Mouse (Mus musculus) kidney, embryonic 16.5 days (tissue): Measurements from ENCODE around the gene Tmem239. TPM values are rescaled to one million over a fixed set of nuclear protein-coding genes. Genes with fewer than 3 reads are reported as not detected.
A peak's percentile ranks its signal among the peaks of the same experiment; 100 is the strongest.

Source experiments
- ATAC-seq: fragments of 200-750 bp; cut with Nextera tagmentation; 2 replicates; pipeline ENCODE4 v1.8.0; 2017; ENCODE audit warnings: moderate TSS enrichment; ENCODE audit not compliant: low FRiP score, low TSS enrichment
- H3K27ac ChIP-seq: fragments of 300-500 bp; sonication (generic); 2 replicates; pipeline ENCODE4 v1.5.1; 2014; ENCODE audit warnings: low read length
- H3K27me3 ChIP-seq: fragments of 300-500 bp; sonication (generic); 2 replicates; pipeline ENCODE4 v1.6.1; 2014; ENCODE audit warnings: low read length, control low read depth, mixed read lengths; ENCODE audit not compliant: insufficient read depth
- H3K36me3 ChIP-seq: fragments of 300-500 bp; sonication (generic); 2 replicates; pipeline ENCODE4 v1.6.1; 2014; ENCODE audit warnings: low read length, control low read depth, mixed read lengths; ENCODE audit not compliant: insufficient read depth
- H3K4me1 ChIP-seq: fragments of 300-500 bp; sonication (generic); 2 replicates; pipeline ENCODE4 v1.6.1; 2014; ENCODE audit warnings: low read length, control low read depth, mixed read lengths; ENCODE audit not compliant: insufficient read depth
- H3K4me2 ChIP-seq: fragments of 300-500 bp; sonication (generic); replicated peaks from 2 replicates; pipeline ENCODE4 v1.6.1; 2014; ENCODE audit warnings: low read depth, low read length
- H3K4me3 ChIP-seq: fragments of 300-500 bp; sonication (generic); 2 replicates; pipeline ENCODE4 v1.5.1; 2014; ENCODE audit warnings: mild to moderate bottlenecking, low read length
- H3K9ac ChIP-seq: fragments of 300-500 bp; sonication (generic); replicated peaks from 2 replicates; pipeline ENCODE4 v1.6.1; 2014; ENCODE audit warnings: low read length
- H3K9me3 ChIP-seq: fragments of 300-500 bp; sonication (generic); 2 replicates; pipeline ENCODE4 v1.6.1; 2016; ENCODE audit warnings: low read length, control low read depth
- WGBS: fragments of 180-500 bp; shearing (Covaris S2); extraction: QIAGEN DNeasy Blood & Tissue Kit; methylation state at CpG from one replicate; pipeline ENCODE4 v1.1.7; 2014; 5-methylcytosine and 5-hydroxymethylcytosine counted together
- polyA plus RNA-seq: library from polyadenylated mRNA; unstranded; fragments of >200 nt; fragmentation: Nextera tagmentation; extraction: Ambion mirVana; gene quantifications from 2 replicates; pipeline ENCODE4 v1.2.1, GENCODE M21; 2015

Gene Tmem239
- polyA plus RNA-seq, 1 experiment from 2014 or later: not detected

DNA sequence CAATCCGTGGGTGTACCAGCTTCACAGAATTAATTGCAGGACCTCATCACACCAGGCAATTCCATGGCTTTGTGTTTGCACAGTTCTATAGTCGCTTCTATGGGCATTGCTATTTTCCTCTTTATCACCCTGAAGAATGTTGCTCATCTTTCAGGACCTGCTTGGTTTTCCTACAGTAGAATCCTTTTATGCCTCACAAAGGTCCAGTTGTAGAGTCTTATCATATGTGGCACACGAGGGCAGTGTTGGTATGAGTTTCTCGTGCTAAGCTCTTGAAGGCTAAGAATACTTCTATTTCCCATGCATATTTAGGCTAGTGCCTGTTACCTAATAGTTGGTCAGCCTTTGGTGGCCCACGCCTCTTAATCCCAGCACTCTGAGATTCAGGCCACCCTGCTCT, 18.8 kb downstream of the Tmem239 start:
- no peaks in the 10 kb centered on the region for H3K27me3 ChIP-seq
- H3K27ac ChIP-seq: no peak overlapping the region; the same call in 1 of the 2 replicates
- peak overlapping the region; percentile 93 for H3K9ac ChIP-seq
- peaks cover 12% of the 10 kb centered on the region; the same call in 1 of the 2 replicates for H3K36me3 ChIP-seq
- H3K9me3 ChIP-seq: no peaks in the 10 kb centered on the region
- H3K4me1 ChIP-seq: peaks cover 19% of the 10 kb centered on the region
- peak overlapping the region; percentile 95 for H3K4me3 ChIP-seq
- WGBS: 44% methylated on average over 5 of the region's 5 CpGs
- no peak for ATAC-seq
- H3K4me2 ChIP-seq: peak overlapping the region; percentile 94

DNA sequence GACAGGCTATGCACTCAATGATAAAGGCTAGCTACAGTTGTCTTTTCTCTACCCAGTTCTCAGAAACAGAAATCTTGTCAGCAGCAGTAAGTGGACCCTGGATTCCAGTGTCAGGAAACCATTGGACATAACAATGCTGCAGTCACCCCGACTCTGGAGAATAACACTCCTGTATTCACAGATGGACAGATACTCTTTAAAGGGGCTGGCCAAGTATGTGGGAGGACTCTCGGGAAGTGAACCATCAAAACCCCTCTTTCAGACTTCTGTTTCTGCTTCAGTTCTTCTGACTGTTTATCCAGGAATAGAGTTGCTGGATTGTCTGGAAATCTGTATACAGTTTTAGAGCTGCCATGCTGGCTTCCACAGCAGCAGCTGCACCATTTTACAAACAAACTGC, 23.6 kb downstream of the Tmem239 start:
- peak overlapping the region; percentile 41; the same call in 1 of the 2 replicates for H3K27ac ChIP-seq
- 36% methylated on average over 2 of the region's 2 CpGs for WGBS
- H3K27me3 ChIP-seq: no peaks in the 10 kb centered on the region
- H3K4me1 ChIP-seq: peaks cover 22% of the 10 kb centered on the region
- H3K9ac ChIP-seq: no peak overlapping the region
- H3K9me3 ChIP-seq: no peaks in the 10 kb centered on the region
- H3K36me3 ChIP-seq: peaks cover 7% of the 10 kb centered on the region; the same call in 1 of the 2 replicates
- H3K4me3 ChIP-seq: no peak overlapping the region
- ATAC-seq: peak; percentile 18; the same call in 1 of the 2 replicates
- no peak overlapping the region for H3K4me2 ChIP-seq

DNA sequence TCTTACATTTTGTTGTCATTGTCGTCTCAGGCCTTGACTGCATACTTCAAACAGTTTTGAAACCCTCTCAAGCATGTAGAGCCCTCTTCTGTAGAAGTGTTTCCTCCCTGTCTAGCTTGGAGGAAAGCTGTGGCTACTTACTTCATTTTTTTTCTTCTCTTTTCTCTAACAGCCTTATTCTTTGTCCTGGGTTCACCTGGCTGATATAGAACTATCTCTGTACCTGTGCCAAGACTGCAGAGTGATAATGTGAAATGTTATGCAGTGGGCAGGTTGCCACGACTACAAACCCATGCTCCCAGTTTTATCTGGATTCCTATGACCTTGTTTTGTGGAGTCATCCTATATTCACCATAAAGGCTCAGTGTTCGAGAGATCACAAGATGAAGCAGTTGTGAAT, 24.2 kb downstream of the Tmem239 start:
- Histone ChIP-seq H3K4me2 (no peak overlapping the region), H3K27ac (peak overlapping the region; percentile 41), H3K4me3 (no peak overlapping the region), H3K9me3 (no peaks in the 10 kb centered on the region), H3K36me3 (peaks cover 7% of the 10 kb centered on the region; the same call in 1 of the 2 replicates), H3K4me1 (peaks cover 15% of the 10 kb centered on the region; the same call in 1 of the 2 replicates), H3K27me3 (no peaks in the 10 kb centered on the region), H3K9ac (no peak overlapping the region)
- ATAC-seq: no peak
- 60% methylated on average over 3 of the region's 3 CpGs for WGBS

DNA sequence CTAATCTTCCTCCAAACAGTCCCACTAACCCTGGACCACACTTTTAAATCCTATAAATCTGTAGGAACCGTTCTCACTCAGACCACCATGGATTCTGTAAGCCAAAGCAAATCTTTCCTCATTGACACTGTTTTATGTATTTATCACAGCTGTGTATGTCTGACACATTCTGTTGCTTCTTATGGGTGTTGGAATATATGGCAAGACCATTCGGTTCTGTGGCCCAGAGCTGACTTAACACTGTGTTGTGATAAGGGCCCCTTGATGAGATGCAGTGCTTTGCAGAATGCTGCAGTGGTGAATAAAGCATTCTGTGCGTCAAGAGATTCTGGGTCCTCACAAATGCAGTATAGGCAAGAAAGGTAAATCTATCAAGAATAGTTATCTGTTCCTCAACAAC, 25.9 kb downstream of the Tmem239 start:
- WGBS: 86% methylated on average over 3 of the region's 3 CpGs
- H3K9me3 ChIP-seq: no peaks in the 10 kb centered on the region

DNA sequence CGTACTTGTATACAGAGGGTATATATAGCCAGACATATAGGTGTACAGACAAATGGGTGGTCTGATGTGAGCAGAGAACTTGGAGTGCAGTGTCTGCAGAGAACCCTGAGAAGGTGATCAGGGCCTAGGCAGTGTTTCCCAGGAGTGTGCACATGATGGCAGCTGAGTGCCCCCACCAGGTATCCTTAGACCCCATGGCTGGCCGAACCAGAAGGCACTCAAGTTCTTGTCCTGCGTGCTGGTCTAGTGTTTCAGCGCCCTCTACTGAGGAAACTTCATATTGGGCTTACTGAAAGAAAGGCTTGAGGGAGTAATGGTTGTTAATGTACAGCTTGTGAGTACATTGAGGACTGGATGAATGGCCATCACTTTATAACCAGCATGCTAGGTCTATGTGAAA, 26.9 kb downstream of the Tmem239 start:
- WGBS: 21% methylated on average over 4 of the region's 4 CpGs
- no peak overlapping the region for H3K4me3 ChIP-seq
- peak; percentile 69 for ATAC-seq

More for the DNA sequence above, 25.9 kb downstream of the Tmem239 start:
- Histone ChIP-seq H3K9ac (no peak overlapping the region), H3K4me3 (no peak overlapping the region), H3K36me3 (peaks cover 7% of the 10 kb centered on the region; the same call in 1 of the 2 replicates), H3K4me1 (peaks cover 13% of the 10 kb centered on the region; the same call in 1 of the 2 replicates), H3K27ac (no peak overlapping the region), H3K4me2 (no peak overlapping the region), H3K27me3 (no peaks in the 10 kb centered on the region)
- ATAC-seq: no peak

DNA sequence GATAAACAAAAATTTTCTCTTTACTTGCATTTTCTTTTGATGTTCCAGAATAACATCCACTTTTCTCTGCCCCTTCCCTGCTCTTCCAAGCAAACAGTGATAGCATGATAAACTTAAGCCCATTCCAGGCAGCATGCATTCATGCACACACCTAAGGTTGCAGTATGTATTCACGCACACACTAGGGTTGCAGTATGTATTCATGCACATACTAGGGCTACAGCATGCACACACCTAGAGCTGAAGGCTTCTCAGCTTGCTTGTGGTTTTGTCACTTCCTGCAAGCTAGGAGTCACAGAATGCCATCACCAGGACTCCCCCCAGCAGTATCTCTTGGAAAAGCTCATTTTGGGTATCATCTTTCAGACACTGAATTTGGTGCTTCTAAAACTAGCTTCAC, 30.5 kb downstream of the Tmem239 start:
- no peaks in the 10 kb centered on the region for H3K4me1 ChIP-seq
- ATAC-seq: no peak
- H3K9me3 ChIP-seq: no peaks in the 10 kb centered on the region
- no peak overlapping the region for H3K4me2 ChIP-seq
- H3K27ac ChIP-seq: no peak overlapping the region
- H3K36me3 ChIP-seq: peaks cover 45% of the 10 kb centered on the region
- no peak overlapping the region for H3K9ac ChIP-seq
- H3K4me3 ChIP-seq: no peak overlapping the region
- no peaks in the 10 kb centered on the region for H3K27me3 ChIP-seq
- 97% methylated on average over 1 of the region's 1 CpGs for WGBS

More for the DNA sequence above, 26.9 kb downstream of the Tmem239 start:
- Histone ChIP-seq H3K4me1 (peaks cover 13% of the 10 kb centered on the region; the same call in 1 of the 2 replicates), H3K36me3 (peaks cover 12% of the 10 kb centered on the region), H3K9me3 (no peaks in the 10 kb centered on the region), H3K27ac (no peak overlapping the region), H3K9ac (no peak overlapping the region), H3K4me2 (no peak overlapping the region), H3K27me3 (no peaks in the 10 kb centered on the region)

DNA sequence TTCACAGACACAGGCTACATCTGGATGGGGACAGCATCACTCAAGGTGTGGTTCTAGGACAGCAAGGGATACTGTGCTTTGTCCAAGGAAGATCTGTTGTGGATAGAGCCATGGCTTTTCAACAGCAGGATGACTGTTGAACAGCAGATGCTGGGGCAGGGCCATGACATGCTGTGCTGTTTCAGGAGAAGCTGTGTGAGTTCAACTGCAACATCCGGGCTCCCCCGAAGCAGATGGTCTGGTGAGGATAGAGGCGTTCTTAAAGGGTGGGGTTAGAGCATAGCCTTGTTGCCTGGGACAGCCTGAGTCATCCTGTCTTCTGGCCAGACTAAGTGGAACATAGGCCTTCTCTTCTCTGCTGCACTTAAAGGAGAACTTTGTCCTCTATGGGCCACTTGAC, 32.6 kb downstream of the Tmem239 start:
- Histone ChIP-seq H3K4me3 (no peak overlapping the region), H3K9ac (no peak overlapping the region), H3K4me1 (no peaks in the 10 kb centered on the region), H3K4me2 (no peak overlapping the region), H3K36me3 (peaks cover 62% of the 10 kb centered on the region), H3K9me3 (no peaks in the 10 kb centered on the region), H3K27me3 (no peaks in the 10 kb centered on the region), H3K27ac (no peak overlapping the region)
- WGBS: 91% methylated on average over 3 of the region's 3 CpGs
- ATAC-seq: no peak

DNA sequence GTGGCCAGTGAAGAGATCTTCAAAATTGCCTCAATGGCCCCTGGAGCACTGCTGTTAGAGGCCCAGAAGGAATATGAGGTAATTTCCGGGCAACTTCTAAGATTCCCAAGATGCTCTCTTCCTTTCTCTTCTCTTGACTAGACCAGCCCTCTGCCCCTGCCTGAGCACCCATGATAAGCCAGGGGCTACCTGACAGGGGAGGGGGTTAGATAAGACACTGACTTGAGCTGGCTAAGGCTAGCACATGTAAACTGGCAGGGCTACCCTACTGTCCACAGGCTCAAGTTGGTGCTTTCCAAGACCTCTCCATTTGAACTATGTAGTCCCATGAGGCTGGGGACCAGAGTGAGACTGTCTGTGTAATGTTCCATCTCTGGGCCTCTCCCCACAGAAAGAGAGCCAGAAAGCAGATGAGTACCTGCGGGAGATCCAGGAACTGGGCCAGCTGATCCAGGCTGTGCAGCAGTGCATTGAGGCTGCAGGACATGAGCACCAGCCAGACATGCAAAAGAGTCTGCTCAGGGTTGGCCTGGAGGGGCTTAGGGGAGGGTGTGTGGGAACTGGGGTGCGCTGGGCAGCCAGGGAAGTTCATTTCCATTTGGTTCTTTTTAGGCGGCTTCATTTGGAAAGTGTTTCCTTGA, 33.7 kb downstream of the Tmem239 start:
- Histone ChIP-seq H3K9me3 (no peaks in the 10 kb centered on the region), H3K4me2 (no peak overlapping the region), H3K36me3 (peaks cover 67% of the 10 kb centered on the region), H3K4me1 (no peaks in the 10 kb centered on the region), H3K27ac (no peak overlapping the region), H3K9ac (no peak overlapping the region), H3K27me3 (no peaks in the 10 kb centered on the region), H3K4me3 (no peak overlapping the region)
- no peak for ATAC-seq
- 90% methylated on average over 4 of the region's 4 CpGs for WGBS

DNA sequence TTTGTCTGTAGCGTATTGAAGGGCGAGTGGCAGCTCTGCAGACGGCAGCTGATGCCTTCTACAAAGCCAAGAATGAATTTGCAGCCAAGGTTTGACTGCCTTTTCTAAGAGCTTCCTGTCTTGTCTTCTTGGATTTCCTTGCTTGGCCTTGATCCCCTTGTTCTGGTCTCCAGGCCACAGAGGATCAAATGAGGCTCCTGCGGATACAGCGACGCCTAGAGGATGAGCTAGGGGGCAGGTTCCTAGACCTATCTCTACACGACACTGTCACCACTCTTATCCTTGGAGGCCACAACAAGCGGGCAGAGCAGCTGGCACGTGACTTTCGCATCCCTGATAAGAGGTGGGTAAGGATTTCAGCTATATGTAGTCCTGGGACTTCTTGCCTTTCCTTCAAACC, 35.9 kb downstream of the Tmem239 start:
- WGBS: 94% methylated on average over 10 of the region's 10 CpGs
- no peak for ATAC-seq

DNA sequence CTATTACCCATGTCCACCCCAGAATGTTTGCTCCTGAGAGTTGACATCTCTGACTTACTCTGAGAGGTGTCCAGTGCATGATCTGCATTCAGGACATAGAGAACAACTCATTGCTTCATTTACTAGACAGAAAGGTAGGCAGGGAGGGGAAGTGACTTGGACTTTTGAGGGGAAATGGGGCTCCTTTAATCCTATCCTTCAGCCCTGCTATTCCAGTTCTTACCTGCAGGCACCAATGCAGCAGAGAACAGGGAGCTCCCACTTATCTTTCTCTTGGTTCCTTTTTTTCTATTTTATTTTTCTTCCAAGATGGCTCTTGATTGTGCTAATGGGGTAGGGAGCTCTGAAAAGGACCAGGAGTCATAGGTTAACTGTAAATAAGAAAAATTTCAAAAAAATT, 42.2 kb downstream of the Tmem239 start:
- Histone ChIP-seq H3K4me3 (no peak overlapping the region), H3K36me3 (peaks cover 10% of the 10 kb centered on the region), H3K4me2 (no peak overlapping the region), H3K9ac (no peak overlapping the region), H3K27ac (no peak overlapping the region), H3K9me3 (no peaks in the 10 kb centered on the region), H3K4me1 (peaks cover 31% of the 10 kb centered on the region), H3K27me3 (no peaks in the 10 kb centered on the region)
- no peak for ATAC-seq

More for the DNA sequence above, 35.9 kb downstream of the Tmem239 start:
- no peak overlapping the region for H3K4me2 ChIP-seq
- H3K9me3 ChIP-seq: no peaks in the 10 kb centered on the region
- no peak overlapping the region for H3K9ac ChIP-seq
- peaks cover 67% of the 10 kb centered on the region for H3K36me3 ChIP-seq
- no peak overlapping the region for H3K27ac ChIP-seq
- no peaks in the 10 kb centered on the region for H3K27me3 ChIP-seq
- no peaks in the 10 kb centered on the region for H3K4me1 ChIP-seq
- no peak overlapping the region for H3K4me3 ChIP-seq
